Mouse (Mus musculus): ENCODE measurements around the gene Acer2.
A peak's percentile ranks its signal among the peaks of the same experiment; 100 is the strongest.

Acer2 gene

DNA sequence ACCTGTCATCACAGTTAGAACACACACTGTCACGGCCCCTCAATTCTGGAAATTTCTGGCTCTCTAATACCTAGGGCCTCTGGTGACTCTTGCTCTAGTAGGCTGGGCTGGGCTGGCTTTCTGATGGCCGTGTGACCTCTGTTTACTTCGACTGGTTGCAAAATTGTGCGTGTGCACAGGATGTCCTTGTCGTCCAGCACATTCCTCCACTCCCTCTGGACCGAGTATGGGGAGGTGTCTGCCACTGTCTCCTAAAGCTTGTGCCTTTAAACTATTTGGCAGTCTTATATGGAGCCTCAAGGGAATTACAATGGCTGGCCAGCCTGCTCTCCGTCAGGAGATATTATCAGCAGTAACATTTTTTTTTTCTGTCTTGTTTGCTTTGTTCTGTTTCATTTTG lies 23.2 kb downstream of the Acer2 start:
- DNase-seq, result no peak

DNA sequence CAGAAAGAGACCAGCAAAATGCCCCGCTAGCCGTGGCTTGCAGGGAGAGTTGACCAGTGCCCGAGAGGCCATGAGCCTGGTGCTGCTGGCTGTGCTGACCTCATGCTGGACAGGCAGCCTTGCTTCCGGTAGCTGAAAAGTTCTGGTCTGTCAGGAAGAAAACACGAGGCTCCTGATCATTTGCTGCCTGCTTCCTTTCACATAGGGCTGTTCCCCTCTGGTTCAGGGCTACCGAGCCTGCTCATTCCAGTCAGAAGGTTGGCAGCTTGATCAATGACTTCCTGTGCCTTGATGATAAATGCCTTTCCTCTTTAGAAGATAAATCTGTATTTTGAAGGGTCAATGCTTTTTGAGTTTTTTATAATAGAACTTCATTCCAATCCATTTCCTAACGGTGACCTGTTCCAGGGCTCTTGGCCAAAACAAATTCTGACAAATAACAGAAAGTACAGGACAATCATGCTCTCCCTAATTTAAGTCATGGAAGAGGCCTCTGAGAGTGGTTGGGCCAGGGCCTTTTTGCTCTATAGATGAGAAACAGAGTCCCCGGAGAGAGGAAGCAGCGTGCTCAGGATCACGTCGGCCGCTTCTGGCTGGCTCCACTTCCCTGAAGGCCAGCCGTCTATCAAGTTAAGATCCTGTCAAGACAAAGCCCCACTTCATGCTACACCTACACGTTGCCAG lies 24.7 kb downstream of the Acer2 start:
- no peak for DNase-seq

DNA sequence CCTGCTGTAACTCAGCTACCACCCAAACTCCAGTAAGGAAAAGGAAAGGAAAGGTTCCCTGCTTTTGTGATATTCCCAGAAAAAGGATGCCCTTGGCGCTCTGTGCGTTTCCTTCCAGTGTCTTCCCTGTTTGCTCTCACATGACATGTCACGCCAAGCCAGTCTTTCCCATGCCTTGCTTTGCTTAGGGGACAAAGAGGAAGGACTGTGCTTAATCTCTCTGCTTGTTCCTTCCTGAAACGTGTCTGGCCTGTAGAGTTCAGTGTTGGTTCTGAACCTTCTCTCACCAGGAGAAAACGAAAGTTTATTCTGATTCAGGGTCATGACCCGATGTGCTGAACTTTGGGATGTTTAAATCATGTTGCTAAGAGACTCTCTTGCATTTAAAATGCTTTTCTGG lies 28.2 kb downstream of the Acer2 start:
- DNase-seq, result no peak

DNA sequence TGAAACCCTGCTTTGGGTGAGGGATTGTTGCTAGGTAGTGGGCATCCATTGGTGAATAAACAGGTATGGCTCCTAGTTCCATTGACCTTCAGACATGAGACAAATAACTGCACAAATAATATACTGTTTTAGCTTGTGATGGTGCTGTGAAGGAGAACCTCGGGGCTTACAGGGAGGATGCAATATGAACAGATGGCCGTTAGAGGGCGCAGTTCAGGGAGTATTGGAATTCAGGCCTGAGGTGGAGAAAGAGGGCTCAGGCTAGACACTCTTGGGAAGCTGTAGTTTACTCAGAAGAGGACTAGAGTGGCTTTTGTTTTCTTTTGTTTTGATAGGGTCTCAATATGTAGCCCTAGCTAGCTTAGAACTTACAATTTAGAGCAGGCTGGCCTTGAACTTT lies 30.8 kb downstream of the Acer2 start:
- no peak for DNase-seq

- DNase-seq, result no peak
Measured at GRCm38 (mm10) chr4:86905869-86906268, 31.7 kb downstream of the Acer2 start.

GRCm38 (mm10) chr4:86911576-86912341 lies 37.6 kb downstream of the Acer2 start:
- DNase-seq, result no peak

DNA sequence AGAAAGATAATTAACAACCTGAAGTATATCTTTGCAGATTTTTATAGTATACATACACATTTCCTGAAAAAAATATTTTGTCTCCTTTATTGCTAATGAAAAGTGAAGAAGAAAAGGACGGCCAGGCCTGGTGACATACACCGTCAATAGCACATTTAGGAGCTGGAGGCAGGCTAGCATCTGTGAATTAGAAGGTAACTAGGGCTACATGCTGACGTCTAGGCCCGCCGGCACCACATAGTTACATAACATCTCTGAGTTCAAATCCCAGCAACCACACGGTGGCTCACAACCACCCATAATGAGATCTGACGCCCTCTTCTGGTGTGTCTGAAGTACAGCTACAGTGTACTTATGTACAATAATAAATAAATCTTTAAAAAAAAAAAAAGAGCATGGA lies 38.6 kb downstream of the Acer2 start:
- no peak for DNase-seq

- DNase-seq, result no peak
Measured at GRCm38 (mm10) chr4:86916062-86916461, 41.9 kb downstream of the Acer2 start.

DNA sequence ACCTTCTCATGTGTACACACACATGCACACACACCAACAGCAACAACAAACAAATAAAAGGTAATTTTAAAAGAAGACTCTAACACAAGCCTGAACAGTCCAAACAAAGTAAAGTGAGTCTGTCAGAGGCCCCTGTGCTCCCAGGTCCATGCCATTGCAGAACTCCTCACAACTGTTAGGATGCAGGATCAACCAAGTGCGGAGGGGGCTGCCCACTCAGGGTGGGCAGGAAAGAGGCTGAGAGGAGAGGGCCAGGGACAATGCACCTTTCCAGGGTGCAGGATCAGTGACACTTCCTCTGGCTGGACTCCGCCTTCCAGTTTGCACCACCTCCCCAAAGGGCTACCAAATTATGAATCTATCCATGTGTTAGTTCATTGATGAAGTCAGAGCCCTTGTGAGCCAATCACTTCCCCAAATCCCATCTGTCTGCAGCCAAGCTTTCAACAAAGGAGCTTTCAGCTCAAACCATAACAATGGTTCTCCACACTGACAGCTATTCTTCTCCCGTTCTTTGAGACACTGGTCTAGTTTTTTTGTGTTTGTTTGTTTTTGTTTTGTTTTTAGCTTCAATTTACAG lies 49.4 kb downstream of the Acer2 start:
- DNase-seq, result no peak

GRCm38 (mm10) chr4:86924804-86925458 lies 50.7 kb downstream of the Acer2 start:
- peak; percentile 72 to 78 for DNase-seq

GRCm38 (mm10) chr4:86926997-86927396 lies 52.8 kb downstream of the Acer2 start:
- no peak for DNase-seq

DNA sequence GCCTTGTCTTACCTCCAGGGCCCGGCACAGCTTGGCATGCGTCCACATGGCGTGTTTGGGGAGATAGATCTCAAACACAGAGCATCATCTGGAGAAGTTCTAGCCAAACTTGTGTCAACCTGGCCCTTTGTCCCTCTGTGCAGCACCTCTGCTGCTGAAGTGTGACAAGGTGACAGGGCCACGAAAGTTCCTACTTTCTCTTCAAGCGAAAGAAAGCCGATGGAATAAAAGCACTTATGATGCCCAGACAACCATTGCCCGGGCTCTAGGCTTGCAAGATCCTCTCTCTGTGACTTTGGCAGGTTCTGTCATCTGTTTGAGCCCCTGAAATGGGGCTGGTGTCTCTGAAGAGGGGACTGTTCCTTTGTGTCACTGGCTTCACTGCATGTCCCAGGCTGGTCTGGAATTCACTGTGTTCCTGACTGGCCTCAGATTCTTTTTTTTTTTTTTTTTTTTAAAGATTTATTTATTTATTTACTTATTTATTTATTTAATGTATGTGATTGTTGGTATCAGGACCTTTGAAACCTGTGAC lies 56.0 kb downstream of the Acer2 start:
- DNase-seq, result peak in 1 of 2 experiments; percentile 8

- peak; percentile 40 to 42 for DNase-seq
Measured at GRCm38 (mm10) chr4:86930636-86931456, 56.6 kb downstream of the Acer2 start.

DNA sequence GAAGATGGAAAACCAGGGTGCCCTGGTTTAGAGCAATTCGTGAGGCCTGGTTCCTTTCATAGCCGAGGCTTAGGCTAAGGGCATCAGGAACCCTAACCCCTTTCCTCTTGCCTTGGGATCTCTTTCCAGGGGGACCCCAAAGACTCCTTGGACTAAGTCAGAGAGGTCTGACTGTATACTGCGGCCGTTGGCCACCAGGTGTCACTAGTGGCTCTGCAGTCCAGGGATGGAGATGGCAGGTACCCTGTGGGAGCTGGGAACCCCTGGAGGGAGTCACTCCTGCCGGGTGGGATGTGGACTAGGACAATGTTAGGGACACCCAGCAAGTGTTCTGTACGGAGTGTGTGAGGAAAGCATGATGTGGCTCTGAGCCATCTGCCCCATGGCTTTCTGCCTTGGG lies 58.8 kb downstream of the Acer2 start:
- peak in 1 of 2 experiments; percentile 9 for DNase-seq

- DNase-seq, result no peak
Measured at GRCm38 (mm10) chr4:86936217-86936616, 62.0 kb downstream of the Acer2 start.

DNA sequence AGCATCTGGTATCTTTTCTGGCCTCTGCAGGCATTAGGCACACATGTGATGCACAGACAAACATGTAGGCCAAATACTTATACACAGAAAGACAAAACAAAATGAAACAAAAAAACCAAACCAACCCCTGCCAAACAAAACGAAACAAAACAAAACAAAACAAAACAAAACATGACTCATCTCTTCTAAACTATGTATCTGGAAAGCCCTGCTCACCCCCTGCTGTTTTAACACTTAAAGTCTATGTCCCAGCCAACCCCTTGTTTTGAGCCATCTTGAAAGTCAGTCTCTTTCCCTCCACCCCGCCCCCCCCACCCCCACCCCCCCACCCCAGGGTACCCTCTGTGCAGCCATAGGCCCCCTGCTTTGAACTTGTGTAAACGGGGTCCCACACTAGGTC lies 62.5 kb downstream of the Acer2 start:
- no peak for DNase-seq

GRCm38 (mm10) chr4:86942656-86943055 lies 68.5 kb downstream of the Acer2 start:
- DNase-seq, result no peak

DNA sequence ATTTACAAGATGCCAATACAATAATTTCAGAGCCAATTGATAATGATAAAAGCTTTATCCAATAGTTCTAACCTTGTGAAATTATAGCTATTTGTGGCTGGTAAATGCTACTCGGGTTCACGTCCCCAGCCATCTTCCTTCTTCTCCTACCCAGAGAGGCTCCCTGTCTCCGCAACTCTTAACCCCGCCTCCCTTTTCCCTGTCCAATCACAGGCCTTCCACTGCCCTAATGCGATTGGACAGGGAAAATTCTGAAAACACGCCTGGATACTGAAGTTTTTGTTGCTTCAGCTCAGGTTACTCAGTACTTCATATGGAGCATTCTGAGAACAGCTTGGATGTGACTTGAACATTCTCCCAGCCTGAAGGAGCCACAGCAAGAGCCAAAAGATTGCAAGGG lies 69.1 kb downstream of the Acer2 start:
- DNase-seq, result no peak

DNA sequence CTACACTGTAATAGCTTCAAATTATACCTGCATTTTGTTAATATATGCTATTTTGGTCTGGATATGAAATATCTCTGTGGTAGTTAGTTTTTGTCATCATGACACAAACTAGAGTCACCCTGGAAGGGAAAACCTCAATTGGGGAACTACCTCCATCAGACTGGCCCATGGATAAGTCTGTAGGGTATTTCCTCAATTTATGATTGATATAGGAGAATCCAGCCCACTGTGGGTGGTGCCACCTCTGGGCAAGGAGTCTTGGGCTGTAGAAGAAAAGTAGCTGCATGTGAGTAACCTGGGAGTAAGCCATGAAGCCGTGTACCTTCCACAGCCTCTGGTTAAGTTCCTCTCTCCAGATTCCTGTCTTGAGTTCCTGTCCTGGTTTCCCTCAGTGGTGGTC lies 74.6 kb downstream of the Acer2 start:
- no peak for DNase-seq

DNA sequence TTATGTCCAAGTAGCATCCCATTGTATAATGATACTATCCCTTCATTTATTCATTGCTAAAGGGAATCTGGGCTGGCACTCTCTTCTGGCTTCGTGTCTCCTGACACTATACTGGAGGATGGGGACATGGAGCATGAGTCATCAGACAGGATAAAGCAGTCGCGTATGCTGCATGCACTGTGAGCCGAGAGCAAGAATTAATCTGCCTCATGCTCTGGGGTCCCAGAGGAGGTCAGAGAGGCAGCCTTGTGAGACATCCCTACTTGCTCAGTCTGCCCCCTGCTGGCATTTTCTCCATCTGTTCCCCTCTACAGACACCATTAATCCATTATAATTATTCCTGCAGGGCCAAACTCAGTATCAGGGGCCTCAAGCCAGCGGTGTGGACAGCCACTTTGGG lies 79.3 kb downstream of the Acer2 start:
- DNase-seq, result no peak

DNA sequence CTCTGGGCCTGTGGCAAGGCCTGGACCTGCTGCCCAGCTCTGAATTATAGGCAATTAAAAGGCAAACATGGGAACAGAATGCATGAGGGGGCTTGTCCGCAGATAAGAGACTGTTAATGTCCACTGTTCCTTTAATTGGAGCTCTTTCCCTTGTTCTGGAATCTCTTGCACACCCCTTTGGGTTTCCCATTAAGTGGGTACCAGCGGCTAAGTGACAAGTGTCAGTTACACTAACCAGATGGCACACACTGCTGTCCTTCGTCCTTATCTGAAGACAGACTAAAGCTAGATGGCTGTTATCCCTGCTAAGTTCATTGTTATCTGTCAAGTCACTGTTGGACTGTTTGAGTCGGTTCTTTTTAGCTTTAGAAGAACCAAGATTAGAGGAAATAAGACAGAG lies 81.3 kb downstream of the Acer2 start:
- DNase-seq, result no peak

All from cerebellum, adult 18-20 months (tissue).